Mouse (Mus musculus) heart, adult 2 months (tissue): ENCODE measurements around the gene Tep1. TPM values are rescaled to one million over a fixed set of nuclear protein-coding genes. Genes with fewer than 3 reads are reported as not detected.
A peak's percentile ranks its signal among the peaks of the same experiment; 100 is the strongest.

Experiments used
- DNase-seq, 2 experiments: peaks; one replicate each; pipeline ENCODE4 v3.0.0; 2021
- H3K27ac ChIP-seq: fragments of 200-600 bp; 2 replicates; pipeline ENCODE4 v1.8.1; 2022
- H3K27me3 ChIP-seq: fragments of 200-500 bp; 2 replicates; pipeline ENCODE4 v1.6.1; 2012; ENCODE audit warnings: mild to moderate bottlenecking, low read length, inconsistent platforms, mixed read lengths; ENCODE audit not compliant: control insufficient read depth, insufficient read depth
- H3K36me3 ChIP-seq: fragments of 200-500 bp; 2 replicates; pipeline ENCODE4 v1.6.1; 2012; ENCODE audit warnings: low read length, inconsistent platforms; ENCODE audit not compliant: control insufficient read depth, insufficient read depth
- H3K4me1 ChIP-seq: fragments of 200-500 bp; 2 replicates; pipeline ENCODE4 v1.6.1; 2011; ENCODE audit warnings: low read length; ENCODE audit not compliant: control insufficient read depth, insufficient read depth
- H3K4me3 ChIP-seq: fragments of 200-600 bp; 2 replicates; pipeline ENCODE4 v1.8.1; 2022
- H3K79me2 ChIP-seq: fragments of 200-500 bp; replicated peaks from 2 replicates; pipeline ENCODE4 v1.6.1; 2012; ENCODE audit warnings: mild to moderate bottlenecking, inconsistent platforms, low read length, moderate library complexity, mixed read lengths; ENCODE audit not compliant: control insufficient read depth, insufficient read depth
- H3K9ac ChIP-seq: fragments of 200-500 bp; 2 replicates; pipeline ENCODE4 v1.6.1; 2012; ENCODE audit warnings: low read depth, mild to moderate bottlenecking, control low read depth, inconsistent platforms, low read length, mixed read lengths
- CTCF ChIP-seq: fragments of 200-600 bp; IDR thresholded peaks from 2 replicates; pipeline ENCODE4 v1.8.1; 2022; ENCODE audit warnings: antibody characterized with exemption, mild to moderate bottlenecking, moderate library complexity
- EP300 ChIP-seq: fragments of 200-500 bp; IDR thresholded peaks from 2 replicates; pipeline ENCODE4 v1.6.1; 2011; ENCODE audit warnings: low read depth, low read length, control low read depth; ENCODE audit not compliant: insufficient read depth
- POLR2A ChIP-seq: fragments of 200-500 bp; IDR thresholded peaks from 2 replicates; pipeline ENCODE4 v1.6.1; 2011; ENCODE audit warnings: mild to moderate bottlenecking, low read depth, low read length, control low read depth; ENCODE audit not compliant: insufficient read depth
- WGBS: fragments of 180-500 bp; shearing (Covaris S2); methylation state at CpG from one replicate; pipeline ENCODE4 v1.1.7; 2018; 5-methylcytosine and 5-hydroxymethylcytosine counted together
- intact Hi-C: fragments of 180-260 bp; cut with DNase I; formaldehyde crosslinking; loops from one replicate; pipeline ENCODE4 v1.15.1; 2025
- polyA plus RNA-seq: library from polyadenylated mRNA; depleted of rRNA; stranded (reverse); fragments of >200 nt; gene quantifications from 2 replicates; pipeline ENCODE4 v1.2.3, GENCODE M21; 2012
- total RNA-seq, 2 experiments: library from RNA; stranded (reverse); gene quantifications; 2 replicates each; pipeline ENCODE4 v1.2.3; 2021

Tep1 gene
- total and polyA plus RNA-seq, 3 experiments, result 10.1 to 12.2 (median 11.9) TPM

DNA sequence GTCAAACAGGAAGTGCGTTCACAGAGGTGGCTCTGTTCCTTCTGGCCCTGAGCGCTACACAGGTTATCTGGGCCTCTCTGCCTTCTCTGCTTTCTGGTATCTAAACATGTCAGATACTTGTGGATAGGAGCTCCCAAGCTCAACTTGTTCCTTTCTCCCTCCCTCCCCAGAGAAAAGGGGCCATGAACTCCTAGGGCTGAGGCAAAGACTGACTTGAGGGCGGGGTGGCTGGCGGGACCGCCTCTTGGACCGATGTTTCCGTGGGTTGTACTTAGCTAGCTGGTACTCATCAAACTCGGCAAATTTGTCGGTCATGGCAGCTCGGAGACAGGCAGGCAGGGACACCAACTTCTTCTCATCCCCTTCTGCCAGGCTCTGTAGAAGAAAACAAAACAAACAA is 7.7 kb downstream of the Tep1 start:
- 79% methylated on average over 10 of the region's 10 CpGs for WGBS
- TF ChIP-seq CTCF, result no peak
- no peak for TF ChIP-seq POLR2A
- no peak for TF ChIP-seq EP300
- DNase-seq, result no peak
- no peaks in the 10 kb centered on the region for H3K79me2 ChIP-seq
- H3K4me3 ChIP-seq, result no peak overlapping the region
- intact Hi-C loops, result no loop called here
- no peaks in the 10 kb centered on the region for H3K4me1 ChIP-seq
- H3K36me3 ChIP-seq, result peaks cover 2% of the 10 kb centered on the region
- no peak overlapping the region for H3K27ac ChIP-seq
- no peak overlapping the region for H3K9ac ChIP-seq
- H3K27me3 ChIP-seq, result no peaks in the 10 kb centered on the region

GRCm38 (mm10) chr14:50855788-50856187 is 14.6 kb downstream of the Tep1 start:
- no peak for TF ChIP-seq POLR2A
- TF ChIP-seq EP300, result no peak
- TF ChIP-seq CTCF, result no peak
- DNase-seq, result no peak
- no peaks in the 10 kb centered on the region for H3K79me2 ChIP-seq
- whole genome bisulfite sequencing, result 90% methylated on average over 5 of the region's 5 CpGs
- no peaks in the 10 kb centered on the region for H3K27me3 ChIP-seq
- H3K27ac ChIP-seq, result no peak overlapping the region
- H3K4me1 ChIP-seq, result no peaks in the 10 kb centered on the region
- H3K4me3 ChIP-seq, result no peak overlapping the region
- H3K9ac ChIP-seq, result no peak overlapping the region
- H3K36me3 ChIP-seq, result peaks cover 2% of the 10 kb centered on the region
- intact Hi-C loops, result no loop called here

DNA sequence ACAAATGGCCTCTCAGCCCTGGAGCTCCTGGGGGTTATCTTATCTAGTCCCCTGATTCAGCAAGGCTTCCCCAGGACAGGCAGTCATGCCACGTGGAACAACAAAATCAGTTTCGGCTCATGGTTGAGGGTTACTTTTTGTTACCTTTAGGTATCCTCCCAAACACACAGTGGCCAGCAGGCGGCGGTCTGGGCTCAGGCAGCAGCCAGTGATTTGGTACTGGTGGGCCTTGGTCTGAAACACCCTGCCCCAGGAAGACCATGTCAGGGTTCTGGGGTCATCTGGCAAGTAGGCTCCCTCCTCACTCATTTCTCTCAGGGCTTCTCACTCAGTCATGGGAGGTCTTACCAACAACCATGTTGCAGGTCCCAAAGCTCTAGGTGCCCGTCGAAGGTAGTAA is 33.1 kb downstream of the Tep1 start:
- WGBS, result 63% methylated on average over 6 of the region's 6 CpGs
- Histone ChIP-seq H3K79me2 (no peaks in the 10 kb centered on the region), H3K27ac (no peak overlapping the region), H3K4me3 (no peak overlapping the region), H3K27me3 (no peaks in the 10 kb centered on the region), H3K4me1 (no peaks in the 10 kb centered on the region), H3K36me3 (no peaks in the 10 kb centered on the region), H3K9ac (no peak overlapping the region)
- no peak for DNase-seq
- TF ChIP-seq EP300 (no peak), CTCF (peak; percentile 56), POLR2A (no peak)
- intact Hi-C loops, result no loop called here

DNA sequence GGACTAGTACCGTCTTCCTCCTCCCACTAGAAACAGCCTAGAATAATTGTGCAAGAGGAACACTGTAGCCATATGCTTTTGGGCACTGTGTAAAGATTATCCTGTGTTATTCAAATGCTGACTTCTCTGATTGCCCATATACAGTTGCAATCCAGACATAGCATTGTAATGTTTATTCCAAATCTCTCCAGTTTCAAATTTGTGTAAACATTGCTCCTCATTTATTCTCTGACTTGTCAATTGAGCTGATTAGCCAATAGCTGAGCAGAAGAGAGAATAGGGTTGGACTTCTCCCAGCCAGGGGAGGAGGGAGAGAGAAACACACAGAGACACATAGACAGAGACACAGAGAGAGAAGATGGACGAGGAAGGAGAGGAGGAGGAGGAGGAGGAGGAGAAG is 35.9 kb downstream of the Tep1 start:
- WGBS, result 60% methylated on average over 2 of the region's 2 CpGs
- no peak overlapping the region for H3K4me3 ChIP-seq
- DNase-seq, result no peak
- no peaks in the 10 kb centered on the region for H3K79me2 ChIP-seq
- no peaks in the 10 kb centered on the region for H3K36me3 ChIP-seq
- H3K27ac ChIP-seq, result no peak overlapping the region
- H3K4me1 ChIP-seq, result no peaks in the 10 kb centered on the region
- TF ChIP-seq EP300 (no peak), CTCF (no peak), POLR2A (no peak)
- intact Hi-C loops, result no loop called here
- no peaks in the 10 kb centered on the region for H3K27me3 ChIP-seq
- H3K9ac ChIP-seq, result no peak overlapping the region

GRCm38 (mm10) chr14:50833964-50834363 is 36.4 kb downstream of the Tep1 start:
- no peak overlapping the region for H3K9ac ChIP-seq
- no peaks in the 10 kb centered on the region for H3K27me3 ChIP-seq
- no peaks in the 10 kb centered on the region for H3K4me1 ChIP-seq
- H3K27ac ChIP-seq, result no peak overlapping the region
- H3K36me3 ChIP-seq, result no peaks in the 10 kb centered on the region
- H3K4me3 ChIP-seq, result no peak overlapping the region
- no peak for TF ChIP-seq POLR2A
- no peak for TF ChIP-seq EP300
- TF ChIP-seq CTCF, result no peak
- DNase-seq, result peak in 1 of 2 experiments; percentile 64
- intact Hi-C loops, result no loop called here
- 74% methylated on average over 10 of the region's 10 CpGs for WGBS
- no peaks in the 10 kb centered on the region for H3K79me2 ChIP-seq

GRCm38 (mm10) chr14:50829878-50830277 is 40.5 kb downstream of the Tep1 start:
- H3K79me2 ChIP-seq, result no peaks in the 10 kb centered on the region
- H3K27me3 ChIP-seq, result no peaks in the 10 kb centered on the region
- no peak overlapping the region for H3K27ac ChIP-seq
- H3K4me3 ChIP-seq, result no peak overlapping the region
- peak in 1 of 2 experiments; percentile 45 for DNase-seq
- no peak for TF ChIP-seq POLR2A
- TF ChIP-seq EP300, result no peak
- no peak for TF ChIP-seq CTCF
- no peak overlapping the region for H3K9ac ChIP-seq
- H3K4me1 ChIP-seq, result no peaks in the 10 kb centered on the region
- WGBS, result 63% methylated on average over 3 of the region's 3 CpGs
- no peaks in the 10 kb centered on the region for H3K36me3 ChIP-seq
- intact Hi-C loops, result no loop called here
